12 mouse cellular contexts compared by ENCODE assay signal in the genomic region with DNA sequence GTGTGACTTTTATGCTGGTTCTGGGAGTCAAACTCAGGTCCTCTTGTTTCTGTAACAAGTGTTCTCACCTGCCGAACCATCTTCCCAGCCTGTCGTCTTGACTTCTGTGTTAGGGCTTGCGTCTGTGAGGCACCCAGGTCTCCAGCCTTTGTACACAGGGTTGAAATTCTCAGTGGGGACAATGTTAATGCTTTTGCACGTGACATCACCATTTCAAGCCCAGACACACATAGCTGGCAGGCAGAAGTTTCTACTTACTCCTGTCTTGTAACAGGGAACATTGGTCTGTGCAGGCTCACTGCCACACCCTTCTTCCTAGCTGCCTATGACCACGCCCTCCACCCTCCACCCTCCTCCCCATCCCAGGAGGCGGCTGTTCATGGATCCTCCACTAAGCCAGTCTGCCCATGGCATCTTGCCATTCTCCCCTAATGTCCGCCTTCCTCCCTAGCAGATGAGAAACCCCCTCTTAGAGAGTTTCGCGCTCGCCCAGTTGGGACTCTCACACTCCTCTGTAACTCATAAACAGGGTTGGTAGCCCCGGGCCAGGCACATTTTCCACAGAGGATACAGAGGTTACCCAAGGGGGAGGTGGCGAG.
DNase-seq lines count a peak whose midpoint lies in the region; ATAC-seq and TF ChIP-seq lines count a peak whose summit lies in the region.
"Had no signal": no experiment of that assay in that cellular context is flagged by ENCODE, and none has a peak within 500 bp of the region (broad histone marks: within the 10 kb centered on the region; RNA-seq: fewer than 3 reads in every experiment).

No protein-coding gene starts in this region.

- peak overlapping the region; percentile 63 for H3K27ac ChIP-seq in heart, embryonic 10.5 days
- no peak overlapping the region; the same call in 1 of the 2 replicates for H3K27ac ChIP-seq in heart, embryonic 11.5 days (ENCODE audit: low read depth, low read length)
- H3K27ac ChIP-seq in midbrain, embryonic 10.5 days (replicated peaks), result 0 out of 2 replicates have a peak overlapping the region, but pooled peaks have one; percentile 13
- H3K27ac ChIP-seq in midbrain, embryonic 15.5 days, result no peak overlapping the region
- H3K27ac ChIP-seq in embryonic facial prominence, embryonic 12.5 days, result no peak overlapping the region; the same call in 1 of the 2 replicates
- H3K27ac ChIP-seq: hindbrain, embryonic 15.5 days; left cerebral cortex, adult 2 months had no signal

- peaks cover 86% of the 10 kb centered on the region for H3K4me1 ChIP-seq in heart, embryonic 10.5 days
- peaks cover 68% of the 10 kb centered on the region for H3K4me1 ChIP-seq in heart, embryonic 11.5 days (ENCODE audit: control insufficient read depth, insufficient read depth, low read length)
- H3K4me1 ChIP-seq in midbrain, embryonic 10.5 days, result peaks cover 73% of the 10 kb centered on the region
- peaks cover 29% of the 10 kb centered on the region for H3K4me1 ChIP-seq in midbrain, embryonic 15.5 days
- peaks cover 86% of the 10 kb centered on the region for H3K4me1 ChIP-seq in embryonic facial prominence, embryonic 12.5 days

- no peak for DNase-seq in heart, embryonic 10.5 days (ENCODE audit: low spot score)
- no peak for DNase-seq in midbrain, embryonic 10.5 days (ENCODE audit: low spot score)
- DNase-seq in urinary bladder, postnatal 14 days (ENCODE audit: low spot score), result no peak
- no peak for DNase-seq in left cerebral cortex, adult 18-20 months (ENCODE audit: low spot score in 2 of 2)

- H3ac ChIP-seq in myocyte (ENCODE audit: control insufficient read depth, insufficient read length), result no peak overlapping the region

- no peaks in the 10 kb centered on the region for H3K36me3 ChIP-seq in heart, embryonic 10.5 days
- no peaks in the 10 kb centered on the region for H3K36me3 ChIP-seq in heart, embryonic 11.5 days (ENCODE audit: control insufficient read depth, insufficient read depth, low read length)
- no peaks in the 10 kb centered on the region for H3K36me3 ChIP-seq in midbrain, embryonic 10.5 days
- H3K36me3 ChIP-seq in midbrain, embryonic 15.5 days (replicated peaks), result no peaks in the 10 kb centered on the region
- H3K36me3 ChIP-seq in embryonic facial prominence, embryonic 12.5 days, result no peaks in the 10 kb centered on the region
- no peaks in the 10 kb centered on the region for H3K36me3 ChIP-seq in myocyte (ENCODE audit: control insufficient read depth, insufficient read depth)
- H3K36me3 ChIP-seq: hindbrain, embryonic 15.5 days had no signal

- H3K9ac ChIP-seq in heart, embryonic 11.5 days (ENCODE audit: low read depth, low read length), result no peak overlapping the region
- H3K9ac ChIP-seq in midbrain, embryonic 15.5 days, result no peak overlapping the region
- H3K9ac ChIP-seq in embryonic facial prominence, embryonic 12.5 days, result 0 out of 2 replicates have a peak overlapping the region, but pooled peaks have one; percentile 7
- H3K9ac ChIP-seq: hindbrain, embryonic 15.5 days had no signal

- H3K27me3 ChIP-seq in heart, embryonic 10.5 days (ENCODE audit: insufficient read depth, poor library complexity, severe bottlenecking), result no peaks in the 10 kb centered on the region
- H3K27me3 ChIP-seq in heart, embryonic 11.5 days (ENCODE audit: control insufficient read depth, insufficient read depth, low read length), result no peaks in the 10 kb centered on the region
- H3K27me3 ChIP-seq in midbrain, embryonic 10.5 days (ENCODE audit: low read depth, poor library complexity, severe bottlenecking), result no peaks in the 10 kb centered on the region
- no peaks in the 10 kb centered on the region for H3K27me3 ChIP-seq in midbrain, embryonic 15.5 days (replicated peaks)
- H3K27me3 ChIP-seq in embryonic facial prominence, embryonic 12.5 days, result no peaks in the 10 kb centered on the region
- no peaks in the 10 kb centered on the region for H3K27me3 ChIP-seq in myocyte (ENCODE audit: control insufficient read depth, insufficient read depth, insufficient read length)
- H3K27me3 ChIP-seq: hindbrain, embryonic 15.5 days had no signal

- no peak for TF ChIP-seq POLR2A in myocyte (IDR thresholded peaks at IDR 0.05; ENCODE audit: insufficient read length, low read depth)

- ATAC-seq in heart, embryonic 11.5 days (replicated peaks; ENCODE audit: insufficient number of reproducible peaks, low FRiP score, low TSS enrichment), result no peak
- no peak for ATAC-seq in midbrain, embryonic 15.5 days (replicated peaks)
- ATAC-seq in embryonic facial prominence, embryonic 12.5 days (ENCODE audit: insufficient number of reproducible peaks, insufficient read depth, low FRiP score, low TSS enrichment), result no peak
- ATAC-seq: CD4-positive, CD25-positive, alpha-beta regulatory T cell, adult 4 months; midbrain, embryonic 16.5 days had no signal

- peaks cover 90% of the 10 kb centered on the region for H3K79me2 ChIP-seq in myocyte (ENCODE audit: control insufficient read depth, insufficient read depth)

- H3K4me3 ChIP-seq in heart, embryonic 10.5 days, result no peak overlapping the region
- no peak overlapping the region for H3K4me3 ChIP-seq in heart, embryonic 11.5 days (ENCODE audit: low read depth, low read length)
- no peak overlapping the region for H3K4me3 ChIP-seq in midbrain, embryonic 10.5 days
- H3K4me3 ChIP-seq in midbrain, embryonic 15.5 days, result no peak overlapping the region
- no peak overlapping the region for H3K4me3 ChIP-seq in embryonic facial prominence, embryonic 12.5 days
- H3K4me3 ChIP-seq in myocyte, result no peak overlapping the region
- H3K4me3 ChIP-seq: hindbrain, embryonic 15.5 days; left cerebral cortex, adult 2 months had no signal

- whole genome bisulfite sequencing in heart, embryonic 10.5 days, result 73% methylated on average over 12 of the region's 12 CpGs
- WGBS in heart, embryonic 11.5 days (ENCODE audit: insufficient replicate concordance), result 76% methylated on average over 12 of the region's 12 CpGs
- WGBS in midbrain, embryonic 10.5 days, result 86% methylated on average over 12 of the region's 12 CpGs
- WGBS in midbrain, embryonic 15.5 days, result 71% methylated on average over 12 of the region's 12 CpGs
- WGBS in embryonic facial prominence, embryonic 12.5 days, result 62% methylated on average over 12 of the region's 12 CpGs

- H3K4me2 ChIP-seq in heart, embryonic 11.5 days, result no peak overlapping the region
- H3K4me2 ChIP-seq in midbrain, embryonic 15.5 days, result no peak overlapping the region
- no peak overlapping the region for H3K4me2 ChIP-seq in embryonic facial prominence, embryonic 12.5 days (replicated peaks)
- peak overlapping the region; percentile 30 for H3K4me2 ChIP-seq in myocyte (ENCODE audit: low read depth)
- H3K4me2 ChIP-seq: hindbrain, embryonic 15.5 days had no signal

- no peaks in the 10 kb centered on the region for H3K9me3 ChIP-seq in heart, embryonic 10.5 days
- H3K9me3 ChIP-seq in heart, embryonic 11.5 days (replicated peaks; ENCODE audit: control insufficient read depth, low read length), result no peaks in the 10 kb centered on the region
- no peaks in the 10 kb centered on the region for H3K9me3 ChIP-seq in midbrain, embryonic 10.5 days (replicated peaks)
- H3K9me3 ChIP-seq in midbrain, embryonic 15.5 days, result no peaks in the 10 kb centered on the region
- H3K9me3 ChIP-seq in embryonic facial prominence, embryonic 12.5 days, result no peaks in the 10 kb centered on the region
- H3K9me3 ChIP-seq: hindbrain, embryonic 15.5 days had no signal

TF ChIP-seq in myocyte, 11 proteins besides CTCF, POLR2A, EP300 and RAD21:
- TF ChIP-seq USF1 (IDR thresholded peaks at IDR 0.05; ENCODE audit: low read depth) (no peak), MYOD1 (IDR thresholded peaks at IDR 0.05; ENCODE audit: control insufficient read depth in 1 of 3, insufficient read length in 2 of 3, low read depth in 2 of 3) (no peak), REST (IDR thresholded peaks at IDR 0.05; ENCODE audit: insufficient read depth, insufficient read length) (no peak), POLR2AphosphoS2 (IDR thresholded peaks at IDR 0.05; ENCODE audit: insufficient read length, low read depth) (no peak), E2F4 (IDR thresholded peaks at IDR 0.05; ENCODE audit: insufficient read depth) (no peak), TCF12 (IDR thresholded peaks at IDR 0.05; ENCODE audit: insufficient read depth, poor library complexity, severe bottlenecking) (no peak), TCF3 (IDR thresholded peaks at IDR 0.05; ENCODE audit: insufficient read length, low read depth) (no peak), MYOG (IDR thresholded peaks at IDR 0.05; ENCODE audit: control insufficient read depth in 1 of 3, insufficient read depth in 1 of 3, insufficient read length in 2 of 3, low read depth in 2 of 3) (no peak), SRF (IDR thresholded peaks at IDR 0.05; ENCODE audit: control insufficient read depth, insufficient read length, low read depth) (no peak), MAX (IDR thresholded peaks at IDR 0.05; ENCODE audit: low read depth) (no peak), CEBPB (IDR thresholded peaks at IDR 0.05; ENCODE audit: insufficient read depth, poor library complexity, severe bottlenecking) (no peak)

Comparison
In these comparisons a context has a peak if more than half of its experiments do, and no peak if none do; other contexts are left out.
1. H3K27ac ChIP-seq: peak in heart, embryonic 10.5 days (single experiment) and midbrain, embryonic 10.5 days (single experiment); none in heart, embryonic 11.5 days (single experiment), midbrain, embryonic 15.5 days (single experiment) and embryonic facial prominence, embryonic 12.5 days (single experiment).